Mouse (Mus musculus): ENCODE data around the gene Fgf14. TPM values are rescaled to one million over a fixed set of nuclear protein-coding genes. Genes with fewer than 3 reads are reported as not detected.
"Not testable (repeated sequence)": the region's sequence is repeated elsewhere in the genome, so short reads cannot be mapped to it uniquely, and the experiment has no call there.

The Fgf14 gene
- polyA plus RNA-seq (2012; rRNA removed): 0.03 and 0.06 TPM in 2 replicates

DNA sequence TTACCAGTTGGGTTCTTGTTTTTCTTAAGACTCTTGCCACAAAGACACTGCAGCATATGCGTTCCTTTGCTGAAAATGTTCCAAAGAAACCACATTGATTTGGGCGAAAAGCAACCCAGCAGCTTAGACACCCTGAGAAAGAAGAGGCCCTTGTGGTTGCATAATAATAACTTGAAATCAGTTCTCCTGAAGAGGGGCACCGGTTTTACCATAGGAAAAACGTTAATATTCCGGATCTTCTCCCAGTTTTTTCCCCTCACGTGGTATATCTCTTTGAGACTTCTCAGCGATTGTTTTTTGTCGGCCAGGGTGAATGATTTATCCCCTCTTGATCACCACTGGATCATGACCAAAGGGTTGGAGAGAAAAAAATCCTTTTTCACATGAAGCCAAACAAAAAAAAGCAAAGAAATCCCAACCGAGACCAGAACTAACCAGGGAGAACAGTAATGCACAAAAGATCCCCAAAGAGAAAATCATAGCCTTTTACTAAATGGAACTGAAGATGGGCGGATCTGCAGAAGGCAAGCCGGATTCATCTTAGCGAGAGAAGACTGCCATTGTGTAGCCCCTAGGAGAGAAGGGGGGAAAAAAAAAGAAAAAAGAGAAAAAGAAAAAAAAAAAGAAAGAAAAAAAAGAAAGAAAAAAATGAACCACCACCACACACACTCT lies at the start of gene Fgf14:
Gene Fgf14, minus strand, starts transcription at position 622 of the 672 bp plus-strand sequence.
- DNase-seq (ENCODE audit: low spot score): no peak

DNA sequence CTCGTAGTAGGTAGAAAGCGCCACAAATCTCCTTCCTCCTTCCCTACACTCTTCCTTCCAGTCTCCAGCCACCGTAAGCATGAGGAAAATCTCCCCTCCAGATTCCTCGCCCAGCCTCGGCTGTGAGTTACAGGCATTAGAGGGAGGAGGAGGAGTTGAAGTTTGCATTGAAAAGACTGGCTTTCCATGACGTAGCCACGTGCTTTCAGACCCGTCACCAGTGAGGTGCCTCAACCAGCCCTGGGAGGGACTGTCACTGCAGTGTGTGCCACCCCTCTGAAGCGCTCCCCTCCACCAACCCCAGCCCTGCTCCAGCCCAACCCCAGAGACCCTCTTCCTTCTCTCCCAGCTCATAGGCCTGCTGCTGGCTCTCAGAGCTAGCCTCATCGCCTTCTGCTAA lies 452 bp upstream of the Fgf14 start:
- DNase-seq (ENCODE audit: low spot score): no peak

DNA sequence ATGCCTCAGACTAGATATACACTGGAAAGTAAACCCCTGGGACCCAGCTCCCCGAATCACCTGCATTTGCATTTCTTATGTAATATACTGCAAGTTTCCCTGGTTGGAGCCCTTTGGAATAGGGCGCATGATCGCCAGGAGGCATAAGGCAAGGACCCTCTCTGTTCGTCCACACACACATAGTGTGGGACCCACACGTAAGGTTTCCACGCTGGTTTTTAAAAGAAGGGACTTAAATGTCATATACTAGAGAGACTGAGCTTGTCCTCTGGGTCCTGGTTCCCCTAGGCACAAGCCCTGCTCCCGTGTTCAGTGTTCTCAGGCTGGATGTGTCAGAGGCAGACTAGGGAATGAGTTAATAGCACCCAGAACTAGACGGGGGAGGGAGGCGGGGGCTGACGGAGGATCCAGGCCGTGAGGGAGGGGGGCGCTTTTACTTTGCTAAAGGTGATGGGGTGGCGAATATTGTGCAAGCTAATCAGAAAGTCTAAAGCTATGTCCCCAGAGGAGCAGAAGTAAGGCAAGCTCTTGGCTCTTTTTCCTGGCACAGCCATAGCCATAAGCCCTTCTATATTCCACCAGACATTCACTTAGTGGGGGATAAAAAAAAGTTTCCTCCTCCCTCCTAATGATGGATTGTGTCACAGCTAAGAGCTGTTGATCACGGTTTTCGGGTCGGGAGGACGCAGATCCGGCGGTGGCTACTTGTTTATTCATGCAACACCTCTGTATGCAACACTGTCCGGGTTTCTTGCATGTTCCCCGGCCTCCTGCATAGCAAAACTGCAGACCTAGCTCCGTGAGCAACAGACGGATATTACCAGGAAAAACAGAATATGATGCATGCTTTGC lies 1.0 kb downstream of the Fgf14 start:
- DNase-seq (ENCODE audit: low spot score): no peak

DNA sequence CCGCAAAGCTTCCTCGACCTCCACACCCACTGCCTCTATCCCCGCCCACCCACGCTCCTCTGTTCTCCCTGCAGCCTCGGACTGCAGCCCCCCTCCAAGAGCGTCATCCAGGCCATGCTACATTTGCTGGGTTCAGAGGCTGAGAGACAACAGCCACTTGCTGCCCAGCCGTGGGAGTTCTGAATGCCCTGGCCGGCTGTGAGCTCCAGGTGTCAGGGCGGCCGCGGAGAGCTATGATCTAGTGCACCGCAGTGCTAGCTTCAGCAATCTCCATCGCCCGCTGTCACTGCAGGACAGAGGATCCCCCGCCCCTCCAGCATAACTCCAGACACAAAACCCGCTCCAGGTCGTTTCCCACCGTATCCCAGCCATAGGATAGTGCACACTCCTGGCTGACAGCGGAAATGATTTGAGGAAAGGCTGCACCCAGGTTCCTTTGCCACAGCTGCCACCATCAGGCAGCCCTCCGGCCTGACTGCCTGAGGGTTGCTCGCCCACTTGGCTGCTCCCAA lies 1.7 kb downstream of the Fgf14 start:
- DNase-seq (ENCODE audit: low spot score): no peak

DNA sequence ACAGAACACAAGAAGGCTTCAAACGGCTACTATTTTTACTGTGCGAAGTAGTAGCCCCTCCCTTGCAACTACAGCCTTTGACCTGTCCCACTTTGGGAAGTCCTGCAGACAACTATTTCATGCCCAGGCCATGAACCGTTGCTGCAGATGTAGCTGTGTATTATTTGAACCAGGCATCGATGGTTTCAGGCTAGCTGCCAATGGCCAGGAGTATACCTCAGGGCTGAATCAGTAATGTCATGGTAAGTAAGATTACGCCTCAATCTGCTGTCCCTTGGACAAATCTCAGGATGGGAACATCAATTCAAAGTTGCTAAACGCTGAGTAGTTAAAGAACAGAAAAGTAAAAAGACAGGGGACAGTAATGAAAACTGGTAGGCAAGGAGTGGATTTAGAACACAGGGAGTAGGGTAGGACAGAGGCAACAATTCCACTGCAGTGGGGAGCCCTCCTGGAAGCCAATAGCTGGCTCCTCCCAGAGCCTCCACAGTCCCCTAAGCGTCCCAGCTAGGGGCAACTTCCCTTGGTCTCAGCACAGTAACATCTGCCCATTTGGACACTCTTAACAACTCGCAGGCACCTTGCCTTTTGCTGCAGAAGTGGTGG lies 2.3 kb downstream of the Fgf14 start:
- DNase-seq (ENCODE audit: low spot score): no peak

DNA sequence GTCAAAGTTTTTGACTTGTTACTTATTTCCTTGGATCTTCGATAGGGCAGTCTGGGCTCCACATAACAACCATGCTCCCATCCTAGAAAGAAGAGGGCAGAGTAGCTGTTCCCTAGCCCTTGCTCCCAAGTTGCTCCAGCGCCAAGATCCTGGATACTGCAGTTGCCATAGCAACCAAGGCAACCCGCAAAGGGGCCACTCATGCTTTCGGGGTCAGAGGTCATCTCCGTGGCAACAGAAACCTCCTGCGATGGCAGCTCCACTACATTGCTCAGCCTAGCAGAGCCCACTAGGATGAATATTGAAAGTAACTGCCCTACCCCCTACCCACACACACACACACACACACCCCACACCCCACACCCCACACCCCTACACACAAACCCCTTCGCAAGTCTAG lies 7.2 kb downstream of the Fgf14 start:
- DNase-seq (ENCODE audit: low spot score): no peak

DNA sequence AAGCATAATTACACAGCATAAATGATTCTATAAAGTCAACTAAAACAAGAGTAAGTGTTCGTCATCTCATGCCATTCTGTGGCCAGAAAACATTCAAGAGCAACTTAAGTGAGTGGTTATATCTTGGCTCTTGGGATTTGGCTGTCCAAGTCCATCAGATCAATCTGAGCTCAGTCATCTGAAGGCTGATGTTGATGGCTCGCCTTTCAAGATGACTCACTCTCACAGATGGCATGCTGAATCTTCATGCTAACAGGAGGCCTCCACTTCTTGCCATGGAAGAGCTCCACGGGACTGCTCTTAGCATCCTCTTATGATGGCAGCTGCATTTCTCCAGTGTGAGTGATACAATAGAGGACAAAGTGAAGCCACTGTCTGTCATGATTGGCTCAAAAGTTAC lies 34.1 kb downstream of the Fgf14 start:
- DNase-seq (ENCODE audit: low spot score): no peak

DNA sequence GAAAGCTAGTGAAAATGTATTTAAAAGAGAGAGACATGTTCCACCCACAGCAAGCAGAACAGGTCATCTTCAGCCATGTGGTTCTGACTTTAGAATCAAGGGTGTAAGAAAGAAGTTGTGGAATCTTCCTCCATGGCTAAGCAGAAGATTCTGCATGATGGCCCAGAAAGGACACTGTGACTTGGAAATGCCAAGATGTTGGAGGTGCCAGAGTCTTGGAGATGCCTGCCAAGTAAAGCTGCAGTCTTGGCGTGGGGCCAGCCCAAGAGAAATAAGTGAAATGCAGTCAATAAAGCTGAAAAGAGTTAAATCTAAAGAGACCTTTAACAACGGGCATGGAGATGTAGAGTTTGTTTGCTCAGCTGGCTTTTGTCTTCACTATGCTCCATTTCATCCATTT lies 42.0 kb downstream of the Fgf14 start:
- no peak for DNase-seq (ENCODE audit: low spot score)

DNA sequence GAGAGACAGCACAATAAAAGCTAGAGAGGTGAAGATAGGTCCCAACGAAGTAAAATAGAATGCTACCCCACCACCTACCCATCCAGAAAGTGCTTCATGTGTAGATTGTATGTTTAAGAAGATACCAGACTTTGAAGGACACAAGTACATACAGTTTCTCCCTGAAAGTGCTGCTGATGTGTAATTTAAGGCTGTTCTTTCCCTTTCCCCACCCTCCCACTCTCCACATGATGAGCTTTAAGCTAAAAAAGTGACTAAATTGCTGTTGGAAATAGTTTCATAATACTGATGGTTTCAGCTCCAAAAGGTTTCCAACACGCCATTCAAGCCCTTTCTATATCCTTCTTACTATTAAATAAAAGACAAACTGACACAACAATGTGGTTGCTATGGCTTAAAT lies 63.5 kb downstream of the Fgf14 start:
- DNase-seq (ENCODE audit: low spot score): no peak

DNA sequence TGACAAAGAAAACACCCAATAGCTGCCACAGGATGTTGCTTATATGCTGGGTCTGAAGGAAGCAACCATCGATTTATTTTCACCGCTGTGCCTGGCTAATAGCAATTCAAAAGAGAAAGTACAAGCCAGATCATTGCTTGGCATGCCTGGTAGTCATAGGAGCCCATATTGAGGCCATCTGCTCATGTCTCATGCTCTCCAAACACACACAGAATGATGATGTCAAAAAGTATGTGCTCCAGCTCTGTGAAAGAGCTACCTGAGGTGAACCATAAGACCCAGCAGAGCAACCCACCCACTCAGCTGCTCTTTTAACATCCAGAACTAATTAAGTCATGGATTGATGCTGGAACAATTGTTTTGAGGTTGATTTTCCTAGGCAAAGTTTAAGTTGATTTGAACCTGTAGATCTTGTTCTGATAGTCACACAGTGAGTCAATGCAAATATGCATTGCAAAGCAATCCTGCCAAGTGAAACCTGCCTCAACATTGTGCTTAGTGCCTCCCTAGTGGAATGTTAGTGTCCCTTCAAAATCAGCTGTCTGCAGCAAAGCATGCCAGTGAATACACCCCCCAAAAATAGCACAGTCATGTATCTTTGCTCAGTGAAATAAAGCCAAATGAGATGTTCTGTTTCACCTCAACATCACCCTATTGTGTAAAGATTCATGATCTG lies 70.8 kb downstream of the Fgf14 start:
- DNase-seq (ENCODE audit: low spot score): no peak

DNA sequence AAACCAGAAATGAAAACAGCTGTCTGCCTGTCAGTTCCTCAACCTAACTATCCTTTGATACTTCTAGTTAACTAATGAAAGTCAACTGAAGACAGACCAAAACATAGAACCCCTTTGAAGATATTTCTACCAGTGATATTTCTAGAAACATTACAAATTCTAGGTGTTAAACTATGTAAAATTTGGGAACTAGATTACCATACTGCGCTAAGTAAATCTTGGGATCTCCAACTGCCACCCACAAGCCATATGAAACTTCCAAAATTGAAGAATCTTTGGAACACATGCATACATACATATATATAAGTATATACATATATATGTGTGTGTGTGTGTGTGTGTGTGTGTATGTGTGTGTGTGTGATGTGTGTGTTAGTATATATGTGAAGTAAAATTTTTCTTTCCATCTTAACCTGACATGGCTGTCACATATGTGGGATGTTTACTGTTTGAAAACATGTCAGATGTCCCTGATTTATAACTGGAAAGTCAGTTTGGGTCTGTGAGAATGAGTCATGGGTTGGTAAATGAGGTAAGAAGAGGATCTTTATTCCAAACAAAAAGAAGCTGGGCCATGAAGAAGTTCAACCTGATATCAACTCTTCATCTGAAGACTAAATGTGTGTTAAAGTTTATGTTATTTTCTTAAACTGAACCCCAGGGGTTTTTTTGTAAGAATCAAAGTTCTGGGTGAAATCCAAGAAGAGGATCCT lies 71.7 kb downstream of the Fgf14 start:
- no peak for DNase-seq (ENCODE audit: low spot score)

DNA sequence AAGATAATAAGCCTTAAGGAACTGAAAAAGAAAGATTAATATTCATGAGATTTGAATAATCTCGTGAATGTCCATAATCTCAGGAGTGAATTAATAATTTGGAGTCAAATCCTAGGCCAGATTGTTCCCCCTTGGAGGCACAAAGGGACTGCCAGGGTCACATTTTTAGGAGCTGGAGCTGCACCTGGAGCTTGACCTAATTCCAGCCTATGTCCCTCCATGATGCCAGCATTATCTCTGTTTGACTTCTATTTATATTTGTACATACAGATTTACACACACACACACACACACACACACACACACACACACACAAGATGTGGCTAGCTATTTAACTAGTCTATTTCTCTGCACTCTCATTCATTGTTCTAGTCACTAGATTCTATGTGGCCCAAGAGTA lies 100.4 kb downstream of the Fgf14 start:
- DNase-seq (ENCODE audit: low spot score): no peak

DNA sequence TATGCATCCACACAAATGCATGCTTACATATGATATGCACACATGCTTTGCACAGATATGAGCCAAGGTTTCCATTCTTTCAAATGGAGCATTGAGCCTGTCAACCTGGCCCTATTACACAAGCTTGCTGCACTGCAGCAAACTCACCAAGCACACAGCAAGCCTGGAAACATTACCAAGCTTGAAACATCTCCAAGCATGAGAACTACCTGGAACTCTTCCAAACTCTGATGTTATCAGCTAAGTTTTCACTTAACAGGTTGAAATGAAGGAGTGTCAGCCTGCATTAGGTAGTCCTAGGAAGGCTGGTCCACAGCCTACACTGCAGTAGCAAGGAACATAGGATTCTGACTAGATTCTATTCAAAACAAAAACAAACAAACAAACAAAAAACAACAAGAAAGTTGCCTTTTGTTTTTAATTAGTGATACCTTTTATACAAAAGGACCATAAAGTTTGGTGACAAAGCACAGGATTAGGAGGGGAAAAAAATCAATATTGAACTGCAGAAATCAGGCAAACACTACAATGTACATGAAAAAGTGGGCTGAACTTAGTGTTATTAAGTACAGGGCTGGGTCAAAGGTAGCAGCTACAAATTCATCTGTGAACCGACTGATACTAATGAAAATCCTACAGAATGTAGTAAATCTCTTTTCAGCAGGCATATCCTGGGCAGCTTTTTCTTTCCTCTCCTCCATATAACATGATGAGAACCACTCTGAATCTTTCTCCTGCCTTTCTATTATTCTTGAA lies 101.6 kb downstream of the Fgf14 start:
- DNase-seq (ENCODE audit: low spot score): no peak

DNA sequence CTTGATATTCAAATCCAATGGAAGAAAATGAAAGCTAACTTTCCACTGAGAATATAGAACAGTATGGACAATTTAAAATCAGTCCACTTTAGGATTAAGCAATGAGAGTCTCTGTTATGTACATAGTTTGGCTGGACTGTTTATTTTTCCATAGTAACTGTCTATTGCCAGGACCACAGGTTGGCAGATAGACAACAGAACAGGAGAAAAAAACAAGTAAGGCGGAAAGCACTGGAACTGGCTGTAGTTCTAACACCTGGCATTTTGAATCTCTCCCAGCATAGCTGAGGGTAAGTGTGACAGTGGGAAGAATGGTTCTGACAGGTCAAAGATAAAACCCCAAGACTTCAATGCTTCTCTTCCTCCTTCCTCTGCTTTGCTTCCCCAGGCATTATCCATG lies 110.5 kb downstream of the Fgf14 start:
- DNase-seq (ENCODE audit: low spot score): no peak

DNA sequence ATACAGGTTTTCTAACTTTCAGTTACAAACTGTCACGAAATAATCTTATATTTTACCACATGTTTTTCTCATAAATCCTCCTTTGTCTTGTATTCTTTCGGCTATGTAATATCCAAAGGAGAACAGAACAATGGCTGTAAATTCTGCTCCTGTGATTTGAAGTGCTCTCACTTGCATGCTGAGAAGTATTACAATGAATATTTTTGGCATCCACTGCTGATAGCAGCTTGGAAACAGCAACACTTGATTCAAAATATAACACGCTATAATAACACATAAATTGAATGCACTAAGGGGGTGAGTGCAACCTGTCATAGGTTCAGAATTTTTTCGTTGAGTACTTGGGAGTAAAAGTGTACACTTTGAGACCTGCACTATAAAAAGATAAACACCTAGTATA lies 115.4 kb downstream of the Fgf14 start:
- no peak for DNase-seq (ENCODE audit: low spot score)

DNA sequence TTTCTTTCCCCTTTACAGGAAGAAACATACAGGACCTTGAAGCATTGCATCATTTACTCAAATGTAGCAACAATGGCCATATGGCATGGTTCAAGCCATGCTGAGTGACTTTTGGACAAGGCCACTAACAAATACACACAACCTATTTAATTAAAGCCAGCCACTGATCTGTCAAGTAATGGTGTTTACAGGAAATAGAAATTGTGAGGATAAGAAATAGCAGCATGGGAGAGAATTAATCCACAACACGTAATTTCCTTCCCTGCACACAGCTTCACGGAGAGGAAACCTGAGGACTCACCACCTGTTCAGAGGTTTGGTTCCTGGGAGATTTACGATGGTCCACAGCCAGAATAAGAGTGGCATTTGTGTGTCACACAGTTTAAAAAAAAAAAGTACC lies 140.8 kb downstream of the Fgf14 start:
- DNase-seq (ENCODE audit: low spot score): no peak

DNA sequence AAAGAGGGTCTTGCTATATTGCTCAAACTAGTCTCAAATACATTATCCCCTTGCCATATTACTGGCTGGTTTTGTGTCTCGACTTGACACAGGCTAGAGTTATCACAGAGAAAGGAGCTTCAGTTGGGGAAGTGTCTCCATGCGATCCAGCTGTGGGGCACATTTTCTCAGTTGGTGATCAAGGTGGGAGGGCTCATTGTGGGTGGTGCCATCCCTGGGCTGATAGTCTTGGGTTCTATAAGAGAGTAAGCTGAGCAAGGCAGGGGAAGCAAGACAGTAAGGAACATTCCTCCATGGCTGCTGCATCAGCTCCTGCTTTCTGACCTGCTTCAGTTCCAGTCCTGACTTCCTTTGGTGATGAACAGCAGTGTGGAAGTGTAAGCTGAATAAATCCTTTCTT lies 141.6 kb downstream of the Fgf14 start:
- DNase-seq (ENCODE audit: low spot score): not testable (repeated sequence)

DNA sequence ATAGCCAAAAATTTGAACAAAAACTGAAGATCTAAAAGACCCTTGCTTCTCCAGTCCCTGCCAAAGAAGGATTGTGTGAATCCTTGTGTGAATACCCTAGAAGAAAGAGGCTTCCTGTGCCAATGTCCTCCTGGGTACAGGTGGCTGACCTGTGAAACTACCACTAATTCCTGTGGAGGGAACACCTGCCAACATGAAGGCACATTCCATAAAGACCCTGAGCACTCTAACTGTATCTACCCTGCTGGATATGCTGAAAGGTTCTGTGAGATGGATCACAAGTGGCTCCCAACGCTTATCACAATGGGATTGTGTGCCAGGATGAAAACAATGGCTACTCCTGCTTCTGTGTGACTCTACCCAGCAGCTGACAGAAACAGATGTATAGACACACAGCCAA lies 144.9 kb downstream of the Fgf14 start:
- no peak for DNase-seq (ENCODE audit: low spot score)

DNA sequence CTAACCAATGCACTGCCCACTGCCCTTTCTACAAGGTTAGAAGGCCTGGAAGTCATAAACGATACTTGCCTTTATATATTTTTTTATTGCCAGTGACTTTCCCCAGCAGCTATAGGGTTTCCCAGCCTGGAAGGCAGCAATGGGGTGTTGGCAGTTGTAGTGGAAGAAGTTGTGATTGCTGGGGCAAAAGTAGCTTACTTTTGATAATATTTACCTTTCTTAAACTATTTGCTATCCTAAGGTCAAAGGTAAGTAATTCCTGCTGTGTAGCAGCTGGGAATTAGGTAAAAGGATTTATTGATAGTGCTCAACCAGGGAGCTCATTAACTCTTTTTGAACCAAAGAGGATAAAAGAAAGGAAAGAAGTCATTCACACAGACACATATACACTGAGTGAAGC lies 164.9 kb downstream of the Fgf14 start:
- no peak for DNase-seq (ENCODE audit: low spot score)

DNA sequence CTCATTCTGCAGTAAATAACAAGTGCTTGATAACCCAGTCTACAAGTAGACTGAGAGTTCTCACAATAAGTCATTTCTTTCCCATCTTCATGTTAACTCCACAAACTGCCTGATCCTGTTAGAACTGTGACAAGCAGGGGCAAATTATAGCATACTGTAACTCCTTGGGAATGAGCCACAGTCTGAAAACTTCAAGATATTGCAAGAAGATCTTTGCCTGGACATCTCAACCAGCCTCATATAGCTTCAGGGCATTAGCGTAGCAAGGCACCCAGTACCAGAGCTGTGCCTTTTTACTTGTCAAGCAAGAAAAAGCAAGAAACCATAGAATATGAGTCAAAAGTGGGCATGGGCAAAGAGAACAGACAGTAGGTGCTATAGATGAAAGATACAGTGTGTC lies 188.0 kb downstream of the Fgf14 start:
- no peak for DNase-seq (ENCODE audit: low spot score)

DNA sequence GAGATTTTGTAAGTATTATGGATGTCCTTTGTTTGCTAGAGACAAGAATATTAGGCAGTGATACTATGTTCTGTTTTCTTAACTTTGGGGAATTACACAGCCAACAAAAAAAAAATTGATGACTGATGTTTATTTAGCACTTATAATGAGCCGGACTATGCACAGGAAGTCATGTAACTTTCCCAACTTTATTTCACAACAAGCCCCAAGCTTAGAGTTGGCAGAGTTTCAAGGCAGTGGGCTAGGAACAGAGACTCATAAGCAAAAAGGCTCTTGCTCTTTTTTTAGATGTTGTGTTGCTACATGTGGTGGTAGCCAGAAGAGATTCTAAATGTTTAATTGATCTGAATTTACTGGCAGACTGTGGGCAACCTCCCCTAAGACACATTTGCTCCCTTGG lies 191.7 kb downstream of the Fgf14 start:
- no peak for DNase-seq (ENCODE audit: low spot score)

Data from urinary bladder, adult 2 months (tissue).